Mouse (Mus musculus): ENCODE results near the gene Bcat2. TPM values are rescaled to one million over a fixed set of nuclear protein-coding genes. Genes with fewer than 3 reads are reported as not detected.
A peak's percentile ranks its signal among the peaks of the same experiment; 100 is the strongest.

Bcat2 gene
- total RNA-seq, 1 experiment from 2014 or later: 17.3 TPM

GRCm38 (mm10) chr7:45571966-45572365, 2.0 kb downstream of the Bcat2 start:
- ATAC-seq (ENCODE audit: extremely low read depth, insufficient number of reproducible peaks, low FRiP score, poor library complexity, severe bottlenecking): no peak

- ATAC-seq (ENCODE audit: extremely low read depth, insufficient number of reproducible peaks, low FRiP score, poor library complexity, severe bottlenecking): no peak
These were observed 4.0 kb downstream of the Bcat2 start for GRCm38 (mm10) chr7:45573954-45574353.

GRCm38 (mm10) chr7:45574472-45575379, 4.8 kb downstream of the Bcat2 start:
- no peak for ATAC-seq (ENCODE audit: extremely low read depth, insufficient number of reproducible peaks, low FRiP score, poor library complexity, severe bottlenecking)

GRCm38 (mm10) chr7:45585923-45586322, 16.0 kb downstream of the Bcat2 start:
- ATAC-seq (ENCODE audit: extremely low read depth, insufficient number of reproducible peaks, low FRiP score, poor library complexity, severe bottlenecking): no peak

- no peak for ATAC-seq (ENCODE audit: extremely low read depth, insufficient number of reproducible peaks, low FRiP score, poor library complexity, severe bottlenecking)
These were observed 18.0 kb downstream of the Bcat2 start for GRCm38 (mm10) chr7:45587631-45588592.

GRCm38 (mm10) chr7:45589173-45589572, 19.2 kb downstream of the Bcat2 start:
- ATAC-seq (ENCODE audit: extremely low read depth, insufficient number of reproducible peaks, low FRiP score, poor library complexity, severe bottlenecking): peak; percentile 69

- ATAC-seq (ENCODE audit: extremely low read depth, insufficient number of reproducible peaks, low FRiP score, poor library complexity, severe bottlenecking): no peak
These were observed 19.9 kb downstream of the Bcat2 start for GRCm38 (mm10) chr7:45589898-45590297.

- no peak for ATAC-seq (ENCODE audit: extremely low read depth, insufficient number of reproducible peaks, low FRiP score, poor library complexity, severe bottlenecking)
These were observed 20.9 kb downstream of the Bcat2 start for GRCm38 (mm10) chr7:45590874-45591273.

- 0 out of 2 replicates have a peak, but pooled peaks have one; percentile 7 for ATAC-seq (ENCODE audit: extremely low read depth, insufficient number of reproducible peaks, low FRiP score, poor library complexity, severe bottlenecking)
These were observed 21.9 kb downstream of the Bcat2 start for GRCm38 (mm10) chr7:45591880-45592279.

GRCm38 (mm10) chr7:45593118-45593815, 23.3 kb downstream of the Bcat2 start:
- peak; percentile 68 for ATAC-seq (ENCODE audit: extremely low read depth, insufficient number of reproducible peaks, low FRiP score, poor library complexity, severe bottlenecking)

- no peak for ATAC-seq (ENCODE audit: extremely low read depth, insufficient number of reproducible peaks, low FRiP score, poor library complexity, severe bottlenecking)
These were observed 25.2 kb downstream of the Bcat2 start for GRCm38 (mm10) chr7:45595176-45595575.

- no peak for ATAC-seq (ENCODE audit: extremely low read depth, insufficient number of reproducible peaks, low FRiP score, poor library complexity, severe bottlenecking)
These were observed 26.2 kb downstream of the Bcat2 start for GRCm38 (mm10) chr7:45596107-45596506.

GRCm38 (mm10) chr7:45597013-45597412, 27.1 kb downstream of the Bcat2 start:
- no peak for ATAC-seq (ENCODE audit: extremely low read depth, insufficient number of reproducible peaks, low FRiP score, poor library complexity, severe bottlenecking)

GRCm38 (mm10) chr7:45597527-45597926, 27.6 kb downstream of the Bcat2 start:
- no peak for ATAC-seq (ENCODE audit: extremely low read depth, insufficient number of reproducible peaks, low FRiP score, poor library complexity, severe bottlenecking)

- no peak for ATAC-seq (ENCODE audit: extremely low read depth, insufficient number of reproducible peaks, low FRiP score, poor library complexity, severe bottlenecking)
These were observed 29.3 kb downstream of the Bcat2 start for GRCm38 (mm10) chr7:45598960-45599879.

GRCm38 (mm10) chr7:45605704-45606289, 35.8 kb downstream of the Bcat2 start:
- ATAC-seq (ENCODE audit: extremely low read depth, insufficient number of reproducible peaks, low FRiP score, poor library complexity, severe bottlenecking): no peak

- no peak for ATAC-seq (ENCODE audit: extremely low read depth, insufficient number of reproducible peaks, low FRiP score, poor library complexity, severe bottlenecking)
These were observed 39.6 kb downstream of the Bcat2 start for GRCm38 (mm10) chr7:45609511-45609910.

- no peak for ATAC-seq (ENCODE audit: extremely low read depth, insufficient number of reproducible peaks, low FRiP score, poor library complexity, severe bottlenecking)
These were observed 46.3 kb downstream of the Bcat2 start for GRCm38 (mm10) chr7:45616277-45616676.
